Mouse (Mus musculus) forebrain, postnatal 0 days (tissue): ENCODE results near the gene Vgf. TPM values are rescaled to one million over a fixed set of nuclear protein-coding genes. Genes with fewer than 3 reads are reported as not detected.

ENCODE experiments used
- ATAC-seq: fragments of 200-750 bp; cut with Nextera tagmentation; 2 replicates; pipeline ENCODE4 v1.8.0; 2017; ENCODE audit warnings: mild to moderate bottlenecking, moderate library complexity
- DNase-seq: peaks from one replicate; pipeline ENCODE4 v3.0.0-alpha.2; 2015
- H3K27ac ChIP-seq: fragments of 300-500 bp; sonication (generic); 2 replicates; pipeline ENCODE4 v1.5.1; 2014; ENCODE audit warnings: low read depth, mild to moderate bottlenecking, antibody characterized with exemption, low read length, moderate library complexity, mixed read lengths
- H3K27me3 ChIP-seq: fragments of 300-500 bp; sonication (generic); 2 replicates; pipeline ENCODE4 v1.6.1; 2014; ENCODE audit warnings: mild to moderate bottlenecking, low read length, mixed read lengths; ENCODE audit not compliant: insufficient read depth
- H3K36me3 ChIP-seq: fragments of 300-500 bp; sonication (generic); 2 replicates; pipeline ENCODE4 v1.6.1; 2014; ENCODE audit warnings: mild to moderate bottlenecking, moderate library complexity; ENCODE audit not compliant: insufficient read depth
- H3K4me1 ChIP-seq: fragments of 300-500 bp; sonication (generic); 2 replicates; pipeline ENCODE4 v1.6.1; 2014; ENCODE audit warnings: antibody characterized with exemption; ENCODE audit not compliant: insufficient read depth
- H3K4me2 ChIP-seq: fragments of 300-500 bp; sonication (generic); 2 replicates; pipeline ENCODE4 v1.6.1; 2014; ENCODE audit warnings: low read depth, mild to moderate bottlenecking, moderate library complexity
- H3K4me3 ChIP-seq: fragments of 300-500 bp; sonication (generic); 2 replicates; pipeline ENCODE4 v1.5.1; 2014; ENCODE audit warnings: low read depth, low read length, mixed read lengths
- H3K9ac ChIP-seq: fragments of 300-500 bp; sonication (generic); 2 replicates; pipeline ENCODE4 v1.6.1; 2014; ENCODE audit warnings: mild to moderate bottlenecking
- H3K9me3 ChIP-seq: fragments of 300-500 bp; sonication (generic); 2 replicates; pipeline ENCODE4 v1.6.1; 2016; ENCODE audit warnings: low read length
- CTCF ChIP-seq: sonication (generic); IDR thresholded peaks from 2 replicates; pipeline ENCODE4 v1.5.1; 2016; ENCODE audit warnings: antibody characterized with exemption, control low read depth, low read depth
- WGBS: fragments of 180-500 bp; shearing (Covaris S2); extraction: QIAGEN DNeasy Blood & Tissue Kit; methylation state at CpG from one replicate; pipeline ENCODE4 v1.1.7; 2014; 5-methylcytosine and 5-hydroxymethylcytosine counted together
- polyA plus RNA-seq: library from polyadenylated mRNA; unstranded; fragments of >200 nt; fragmentation: Nextera tagmentation; extraction: Ambion mirVana; gene quantifications from 2 replicates; pipeline ENCODE4 v1.2.1, GENCODE M21; 2015
- total RNA-seq: library from RNA; depleted of rRNA; stranded (reverse); fragments of >200 nt; gene quantifications from 2 replicates; pipeline ENCODE4 v1.2.3, GENCODE M21; 2014

The Vgf gene
- total and polyA plus RNA-seq, 2 experiments from 2014 or later = 40.0 to 116 TPM

- ATAC-seq = no peak
- no peak overlapping the region for H3K27ac ChIP-seq
Observed at GRCm38 (mm10) chr5:137039453-137039852, 13.3 kb downstream of the Vgf start.

GRCm38 (mm10) chr5:137041442-137041841 is 15.2 kb downstream of the Vgf start:
- no peak overlapping the region for H3K27ac ChIP-seq
- no peak overlapping the region for H3K4me3 ChIP-seq
- no peaks in the 10 kb centered on the region for H3K9me3 ChIP-seq
- peaks cover 52% of the 10 kb centered on the region for H3K36me3 ChIP-seq
- no peak for TF ChIP-seq CTCF
- no peak overlapping the region for H3K9ac ChIP-seq
- WGBS = 86% methylated on average over 10 of the region's 10 CpGs
- ATAC-seq (no peak), DNase-seq (no peak)
- no peaks in the 10 kb centered on the region for H3K27me3 ChIP-seq
- no peak overlapping the region for H3K4me2 ChIP-seq
- peaks cover 7% of the 10 kb centered on the region for H3K4me1 ChIP-seq

More at GRCm38 (mm10) chr5:137039453-137039852, 13.3 kb downstream of the Vgf start:
- Histone ChIP-seq H3K9ac (no peak overlapping the region), H3K4me1 (no peaks in the 10 kb centered on the region), H3K4me3 (no peak overlapping the region), H3K4me2 (no peak overlapping the region), H3K27me3 (no peaks in the 10 kb centered on the region), H3K9me3 (no peaks in the 10 kb centered on the region), H3K36me3 (peaks cover 65% of the 10 kb centered on the region)
- DNase-seq = no peak
- no peak for TF ChIP-seq CTCF
- WGBS = 94% methylated on average over 10 of the region's 10 CpGs

GRCm38 (mm10) chr5:137043997-137044396 is 17.8 kb downstream of the Vgf start:
- DNase-seq (no peak), ATAC-seq (no peak)
- Histone ChIP-seq H3K4me2 (no peak overlapping the region), H3K4me1 (peaks cover 8% of the 10 kb centered on the region), H3K27ac (no peak overlapping the region), H3K4me3 (no peak overlapping the region), H3K9ac (no peak overlapping the region), H3K27me3 (no peaks in the 10 kb centered on the region), H3K36me3 (peaks cover 28% of the 10 kb centered on the region), H3K9me3 (no peaks in the 10 kb centered on the region)
- no peak for TF ChIP-seq CTCF
- WGBS = 98% methylated on average over 7 of the region's 7 CpGs

GRCm38 (mm10) chr5:137045402-137046323 is 19.5 kb downstream of the Vgf start, which contains the start of gene Ap1s1:
Gene Ap1s1, minus strand, starts transcription at chr5:137046135.
- Histone ChIP-seq H3K9me3 (no peaks in the 10 kb centered on the region), H3K4me3 (peak within 1 kb of the TSS; percentile 80), H3K9ac (peak within 1 kb of the TSS; percentile 90), H3K36me3 (peaks cover 17% of the 10 kb centered on the region), H3K4me2 (peak within 1 kb of the TSS; percentile 81), H3K4me1 (peaks cover 8% of the 10 kb centered on the region), H3K27ac (peak within 1 kb of the TSS; percentile 81), H3K27me3 (no peaks in the 10 kb centered on the region)
- ATAC-seq (peak; percentile 96), DNase-seq (peak; percentile 100)
- WGBS = 3% methylated on average over 47 of the region's 48 CpGs
- no peak for TF ChIP-seq CTCF

GRCm38 (mm10) chr5:137046324-137046718 is 20.1 kb downstream of the Vgf start:
- peak overlapping the region; percentile 81 for H3K4me2 ChIP-seq
- H3K4me1 ChIP-seq = peaks cover 8% of the 10 kb centered on the region
- no peaks in the 10 kb centered on the region for H3K9me3 ChIP-seq
- peak overlapping the region; percentile 80 for H3K4me3 ChIP-seq
- TF ChIP-seq CTCF = no peak
- 18% methylated on average over 5 of the region's 5 CpGs for WGBS
- no peak overlapping the region for H3K9ac ChIP-seq
- ATAC-seq (no peak; the same call in 1 of the 2 replicates), DNase-seq (no peak)
- H3K36me3 ChIP-seq = peaks cover 16% of the 10 kb centered on the region
- peak overlapping the region; percentile 76 for H3K27ac ChIP-seq
- H3K27me3 ChIP-seq = no peaks in the 10 kb centered on the region

- H3K4me1 ChIP-seq = peaks cover 8% of the 10 kb centered on the region
- H3K9me3 ChIP-seq = no peaks in the 10 kb centered on the region
- ATAC-seq = no peak
- peaks cover 9% of the 10 kb centered on the region for H3K36me3 ChIP-seq
- no peak overlapping the region for H3K9ac ChIP-seq
- H3K27me3 ChIP-seq = no peaks in the 10 kb centered on the region
- no peak overlapping the region for H3K4me3 ChIP-seq
- DNase-seq = no peak
- H3K4me2 ChIP-seq = no peak overlapping the region
- H3K27ac ChIP-seq = peak overlapping the region; percentile 76; the same call in 1 of the 2 replicates
- no peak for TF ChIP-seq CTCF
Observed at GRCm38 (mm10) chr5:137046991-137047390, 20.8 kb downstream of the Vgf start.

- Histone ChIP-seq H3K9ac (no peak overlapping the region), H3K27ac (no peak overlapping the region), H3K9me3 (no peaks in the 10 kb centered on the region), H3K27me3 (no peaks in the 10 kb centered on the region), H3K36me3 (no peaks in the 10 kb centered on the region), H3K4me1 (peaks cover 4% of the 10 kb centered on the region; the same call in 1 of the 2 replicates), H3K4me3 (no peak overlapping the region), H3K4me2 (no peak overlapping the region)
- ATAC-seq (no peak), DNase-seq (no peak)
- 60% methylated on average over 6 of the region's 6 CpGs for WGBS
- no peak for TF ChIP-seq CTCF
Observed at GRCm38 (mm10) chr5:137051125-137051524, 24.9 kb downstream of the Vgf start.
